Mouse (Mus musculus) hindbrain, postnatal 0 days (tissue): ENCODE results near the gene Trpm3. TPM values are rescaled to one million over a fixed set of nuclear protein-coding genes. Genes with fewer than 3 reads are reported as not detected.
A peak's percentile ranks its signal among the peaks of the same experiment; 100 is the strongest.

Source experiments
- ATAC-seq: fragments of 200-750 bp; cut with Nextera tagmentation; 2 replicates; pipeline ENCODE4 v1.8.0; 2017; ENCODE audit warnings: mild to moderate bottlenecking, moderate TSS enrichment, moderate library complexity
- DNase-seq: peaks from one replicate; pipeline ENCODE4 v3.0.0-alpha.2; 2015; ENCODE audit warnings: low spot score
- H3K27ac ChIP-seq: fragments of 300-500 bp; sonication (generic); 2 replicates; pipeline ENCODE4 v1.5.1; 2014; ENCODE audit warnings: mild to moderate bottlenecking
- H3K27me3 ChIP-seq: fragments of 300-500 bp; sonication (generic); 2 replicates; pipeline ENCODE4 v1.6.1; 2014; ENCODE audit warnings: low read length, mixed read lengths; ENCODE audit not compliant: insufficient read depth
- H3K36me3 ChIP-seq: fragments of 300-500 bp; sonication (generic); 2 replicates; pipeline ENCODE4 v1.6.1; 2014; ENCODE audit warnings: low read length, mixed read lengths; ENCODE audit not compliant: insufficient read depth
- H3K4me1 ChIP-seq: fragments of 300-500 bp; sonication (generic); 2 replicates; pipeline ENCODE4 v1.6.1; 2014; ENCODE audit warnings: antibody characterized with exemption, low read length, mixed read lengths; ENCODE audit not compliant: insufficient read depth
- H3K4me2 ChIP-seq: fragments of 300-500 bp; sonication (generic); 2 replicates; pipeline ENCODE4 v1.6.1; 2014; ENCODE audit warnings: low read depth, mild to moderate bottlenecking, low read length, moderate library complexity, mixed read lengths
- H3K4me3 ChIP-seq: fragments of 300-500 bp; sonication (generic); 2 replicates; pipeline ENCODE4 v1.5.1; 2014; ENCODE audit warnings: low read length
- H3K9ac ChIP-seq: fragments of 300-500 bp; sonication (generic); replicated peaks from 2 replicates; pipeline ENCODE4 v1.6.1; 2014; ENCODE audit warnings: mild to moderate bottlenecking, low read length, moderate library complexity, mixed read lengths
- H3K9me3 ChIP-seq: fragments of 300-500 bp; sonication (generic); 2 replicates; pipeline ENCODE4 v1.6.1; 2016; ENCODE audit warnings: low read length, mixed read lengths
- CTCF ChIP-seq: IDR thresholded peaks from 2 replicates; pipeline ENCODE4 v1.5.1; 2016; ENCODE audit warnings: antibody characterized with exemption, control low read depth, low read depth
- WGBS: fragments of 180-500 bp; shearing (Covaris S2); extraction: QIAGEN DNeasy Blood & Tissue Kit; methylation state at CpG from one replicate; pipeline ENCODE4 v1.1.7; 2014; 5-methylcytosine and 5-hydroxymethylcytosine counted together
- polyA plus RNA-seq: library from polyadenylated mRNA; unstranded; fragments of >200 nt; fragmentation: Nextera tagmentation; extraction: Ambion mirVana; gene quantifications from 2 replicates; pipeline ENCODE4 v1.2.1, GENCODE M21; 2015
- total RNA-seq: library from RNA; depleted of rRNA; stranded (reverse); fragments of >200 nt; gene quantifications from 2 replicates; pipeline ENCODE4 v1.2.3, GENCODE M21; 2014

The Trpm3 gene
- total and polyA plus RNA-seq, 2 experiments from 2014 or later: 44.1 to 63.5 TPM

- Histone ChIP-seq H3K36me3 (no peaks in the 10 kb centered on the region), H3K4me2 (peak overlapping the region; percentile 35; the same call in 1 of the 2 replicates), H3K9me3 (no peaks in the 10 kb centered on the region), H3K4me3 (no peak overlapping the region), H3K27me3 (no peaks in the 10 kb centered on the region), H3K9ac (no peak overlapping the region), H3K27ac (peak overlapping the region; percentile 45; the same call in 1 of the 2 replicates), H3K4me1 (peaks cover 7% of the 10 kb centered on the region; the same call in 1 of the 2 replicates)
- 25% methylated on average over 14 of the region's 14 CpGs for WGBS
- ATAC-seq (peak; percentile 66), DNase-seq (peak; percentile 38)
- TF ChIP-seq CTCF: no peak
Measured at GRCm38 (mm10) chr19:22656466-22657215, 517.8 kb downstream of the Trpm3 start.

GRCm38 (mm10) chr19:22657251-22657650 lies 518.4 kb downstream of the Trpm3 start:
- no peak for TF ChIP-seq CTCF
- DNase-seq (no peak), ATAC-seq (peak; percentile 52)
- Histone ChIP-seq H3K27ac (peak overlapping the region; percentile 45; the same call in 1 of the 2 replicates), H3K9me3 (no peaks in the 10 kb centered on the region), H3K4me1 (peaks cover 7% of the 10 kb centered on the region; the same call in 1 of the 2 replicates), H3K36me3 (no peaks in the 10 kb centered on the region), H3K9ac (no peak overlapping the region), H3K4me2 (no peak overlapping the region), H3K4me3 (no peak overlapping the region), H3K27me3 (no peaks in the 10 kb centered on the region)
- WGBS: 13% methylated on average over 4 of the region's 4 CpGs

GRCm38 (mm10) chr19:22665401-22665800 lies 526.6 kb downstream of the Trpm3 start:
- Histone ChIP-seq H3K9me3 (no peaks in the 10 kb centered on the region), H3K27ac (no peak overlapping the region), H3K9ac (no peak overlapping the region), H3K27me3 (no peaks in the 10 kb centered on the region), H3K4me2 (no peak overlapping the region), H3K4me1 (no peaks in the 10 kb centered on the region), H3K4me3 (no peak overlapping the region), H3K36me3 (no peaks in the 10 kb centered on the region)
- DNase-seq: no peak
- no peak for TF ChIP-seq CTCF
- no peak for ATAC-seq
- WGBS: 74% methylated on average over 4 of the region's 4 CpGs

GRCm38 (mm10) chr19:22670222-22670621 lies 531.4 kb downstream of the Trpm3 start:
- 58% methylated on average over 8 of the region's 8 CpGs for WGBS
- H3K9ac ChIP-seq: no peak overlapping the region
- no peak overlapping the region for H3K4me2 ChIP-seq
- no peaks in the 10 kb centered on the region for H3K4me1 ChIP-seq
- no peak overlapping the region for H3K27ac ChIP-seq
- no peaks in the 10 kb centered on the region for H3K27me3 ChIP-seq
- TF ChIP-seq CTCF: no peak
- H3K9me3 ChIP-seq: no peaks in the 10 kb centered on the region
- H3K4me3 ChIP-seq: no peak overlapping the region
- H3K36me3 ChIP-seq: no peaks in the 10 kb centered on the region
- peak; percentile 66 for DNase-seq
- ATAC-seq: peak; percentile 74

GRCm38 (mm10) chr19:22672892-22673291 lies 534.0 kb downstream of the Trpm3 start:
- Histone ChIP-seq H3K4me2 (no peak overlapping the region), H3K36me3 (no peaks in the 10 kb centered on the region), H3K27ac (no peak overlapping the region), H3K9me3 (no peaks in the 10 kb centered on the region), H3K9ac (no peak overlapping the region), H3K4me1 (no peaks in the 10 kb centered on the region), H3K27me3 (no peaks in the 10 kb centered on the region), H3K4me3 (no peak overlapping the region)
- ATAC-seq (no peak), DNase-seq (no peak)
- no peak for TF ChIP-seq CTCF
- WGBS: 92% methylated on average over 3 of the region's 3 CpGs

- no peak overlapping the region for H3K4me2 ChIP-seq
- no peak overlapping the region for H3K27ac ChIP-seq
- WGBS: 67% methylated on average over 4 of the region's 4 CpGs
- H3K36me3 ChIP-seq: no peaks in the 10 kb centered on the region
- H3K4me3 ChIP-seq: no peak overlapping the region
- H3K9me3 ChIP-seq: no peaks in the 10 kb centered on the region
- DNase-seq (no peak), ATAC-seq (no peak)
- H3K27me3 ChIP-seq: no peaks in the 10 kb centered on the region
- H3K4me1 ChIP-seq: no peaks in the 10 kb centered on the region
- TF ChIP-seq CTCF: no peak
- no peak overlapping the region for H3K9ac ChIP-seq
Measured at GRCm38 (mm10) chr19:22676206-22676605, 537.4 kb downstream of the Trpm3 start.

GRCm38 (mm10) chr19:22682238-22682637 lies 543.4 kb downstream of the Trpm3 start:
- Histone ChIP-seq H3K27ac (no peak overlapping the region), H3K36me3 (no peaks in the 10 kb centered on the region), H3K4me1 (no peaks in the 10 kb centered on the region), H3K4me2 (no peak overlapping the region), H3K4me3 (no peak overlapping the region), H3K9ac (no peak overlapping the region), H3K27me3 (no peaks in the 10 kb centered on the region), H3K9me3 (no peaks in the 10 kb centered on the region)
- WGBS: 90% methylated on average over 6 of the region's 6 CpGs
- no peak for ATAC-seq
- DNase-seq: no peak
- TF ChIP-seq CTCF: no peak
